Mouse (Mus musculus) testis, adult 2 months (tissue): Measurements from ENCODE around the gene Eif2d.

Experiments
- CTCF ChIP-seq: fragments of 200-500 bp; IDR thresholded peaks from 2 replicates; pipeline ENCODE4 v1.5.1; 2012; ENCODE audit warnings: low read depth, mild to moderate bottlenecking, inconsistent platforms, low read length, moderate library complexity; ENCODE audit not compliant: control insufficient read depth, insufficient read depth, insufficient replicate concordance
- POLR2A ChIP-seq: fragments of 200-500 bp; IDR thresholded peaks from 2 replicates; pipeline ENCODE4 v1.6.1; 2012; ENCODE audit warnings: low read depth, mild to moderate bottlenecking, inconsistent platforms, low read length, moderate library complexity; ENCODE audit not compliant: control insufficient read depth

GRCm38 (mm10) chr1:131107575-131108308, 45.2 kb upstream of the Eif2d start:
- TF ChIP-seq POLR2A = no peak
- no peak for TF ChIP-seq CTCF
